Mouse (Mus musculus) gastrocnemius, postnatal 4 days (tissue): ENCODE results near the gene Lrch1. TPM values are rescaled to one million over a fixed set of nuclear protein-coding genes. Genes with fewer than 3 reads are reported as not detected.

Experiments used
- DNase-seq, 2 experiments: peaks; one replicate each; pipeline ENCODE4 v3.0.0; 2021 to 2022; ENCODE audit warnings: low spot score in 2 of 2, mixed read lengths in 2 of 2
- long read RNA-seq, 2 experiments: library from polyadenylated mRNA; stranded (forward); transcript quantifications; one replicate each; pipeline ENCODE4 v2.0.0; 2021
- total RNA-seq, 2 experiments: library from RNA; stranded (reverse); gene quantifications; 2 replicates each; pipeline ENCODE4 v1.2.3; 2021

The Lrch1 gene
- total RNA-seq, result 10 to 100 TPM; 20.6 to 20.7 TPM
- long read RNA-seq, experiment 1, partial matches to known transcripts, result 4 of 14 reads
- long read RNA-seq, experiment 1, other reads (novel, unspliced or antisense), result 7 of 14 reads
- long read RNA-seq, experiment 2, transcript Lrch1-205 (19 exons, 3,125 nt), result major isoform, 7 of 19 reads
- long read RNA-seq, experiment 2, partial matches to known transcripts, result 5 of 19 reads
- long read RNA-seq, experiment 2, other reads (novel, unspliced or antisense), result 7 of 19 reads

- peak; percentile 74 to 88 for DNase-seq
Observed at GRCm38 (mm10) chr14:74947376-74948013, at the start of gene Lrch1. Gene Lrch1, minus strand, starts transcription at chr14:74947876.

GRCm38 (mm10) chr14:74997041-74997440 is 49.4 kb upstream of the Lrch1 start:
- DNase-seq, result no peak

DNA sequence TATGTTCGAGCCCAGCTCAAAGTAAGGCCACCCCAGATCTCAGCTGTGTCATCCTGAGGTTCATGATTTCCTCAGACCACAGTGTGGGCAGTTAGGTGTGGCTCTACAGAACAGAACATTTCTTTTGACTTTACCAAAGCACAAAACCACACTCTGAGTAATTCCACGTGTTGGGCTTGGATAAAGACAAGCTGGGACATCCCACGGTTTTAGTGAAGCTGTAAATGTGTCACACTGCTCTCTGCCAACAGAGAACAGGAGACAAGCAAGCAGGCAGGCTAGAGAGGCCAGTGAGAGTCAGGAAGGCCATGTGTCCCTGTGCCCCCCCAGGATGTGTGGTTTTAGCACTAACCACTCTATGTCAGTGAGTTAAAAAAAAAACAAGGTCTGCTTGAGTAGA is 48.9 kb upstream of the Lrch1 start:
- DNase-seq, result no peak

DNA sequence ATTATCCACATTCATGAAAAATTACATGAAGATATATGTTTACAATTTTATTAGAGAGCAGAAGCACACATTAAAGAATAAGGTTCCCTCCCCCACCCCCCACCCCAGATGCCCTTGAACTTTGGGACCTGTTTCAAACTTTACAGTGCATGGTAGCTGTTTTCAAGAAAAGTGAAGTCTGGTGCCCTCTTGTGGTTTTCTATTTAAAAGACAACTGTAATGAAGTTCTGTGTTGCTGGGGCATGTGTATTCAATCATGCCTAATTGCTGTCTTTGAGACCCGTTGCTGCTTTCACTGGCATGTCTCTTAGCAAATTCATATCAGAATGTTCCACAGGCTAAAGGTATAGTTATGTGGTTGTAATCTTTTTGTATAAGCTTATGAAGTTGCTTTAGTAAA is 42.8 kb upstream of the Lrch1 start:
- DNase-seq, result no peak

- DNase-seq, result no peak
Observed at GRCm38 (mm10) chr14:74989909-74990308, 42.2 kb upstream of the Lrch1 start.

GRCm38 (mm10) chr14:74989322-74989721 is 41.6 kb upstream of the Lrch1 start:
- no peak for DNase-seq

DNA sequence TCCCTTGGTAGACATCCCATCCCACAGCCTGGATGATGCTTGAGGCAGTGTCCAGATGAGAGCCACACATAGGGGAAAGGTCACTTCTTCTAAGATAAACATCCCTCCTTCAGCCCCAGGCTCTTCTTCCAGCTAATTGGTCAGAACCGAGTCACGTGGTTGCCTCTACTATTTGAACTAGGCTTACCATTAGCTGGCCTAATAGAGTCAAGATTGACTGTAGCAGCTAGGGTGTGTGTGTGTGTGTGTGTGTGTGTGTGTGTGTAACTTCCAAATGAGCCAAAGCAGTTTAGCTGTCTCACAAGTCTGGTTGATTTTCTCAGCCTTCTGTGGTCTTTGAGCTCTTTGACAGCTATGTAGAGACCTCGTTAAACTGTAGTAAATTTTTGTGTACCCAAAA is 38.9 kb upstream of the Lrch1 start:
- no peak for DNase-seq

DNA sequence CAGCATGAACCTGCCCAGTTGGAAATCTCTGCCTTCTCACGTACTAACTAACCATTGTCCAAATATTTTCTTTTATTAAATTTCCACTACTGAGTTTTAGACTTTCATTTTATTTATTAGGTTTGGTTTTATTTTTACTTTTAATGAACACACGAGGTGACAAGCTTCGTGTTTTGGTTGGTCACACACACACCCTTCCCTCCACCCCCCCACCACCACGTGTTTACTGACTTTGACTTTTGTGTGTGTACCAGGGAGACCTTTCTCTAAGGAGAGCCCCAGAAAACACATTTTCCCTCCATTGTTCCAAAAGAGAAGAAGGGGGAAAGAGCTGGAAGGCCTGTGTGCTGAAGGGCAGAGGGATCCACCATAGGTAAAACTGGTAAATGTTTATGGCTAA is 38.0 kb upstream of the Lrch1 start:
- no peak for DNase-seq

DNA sequence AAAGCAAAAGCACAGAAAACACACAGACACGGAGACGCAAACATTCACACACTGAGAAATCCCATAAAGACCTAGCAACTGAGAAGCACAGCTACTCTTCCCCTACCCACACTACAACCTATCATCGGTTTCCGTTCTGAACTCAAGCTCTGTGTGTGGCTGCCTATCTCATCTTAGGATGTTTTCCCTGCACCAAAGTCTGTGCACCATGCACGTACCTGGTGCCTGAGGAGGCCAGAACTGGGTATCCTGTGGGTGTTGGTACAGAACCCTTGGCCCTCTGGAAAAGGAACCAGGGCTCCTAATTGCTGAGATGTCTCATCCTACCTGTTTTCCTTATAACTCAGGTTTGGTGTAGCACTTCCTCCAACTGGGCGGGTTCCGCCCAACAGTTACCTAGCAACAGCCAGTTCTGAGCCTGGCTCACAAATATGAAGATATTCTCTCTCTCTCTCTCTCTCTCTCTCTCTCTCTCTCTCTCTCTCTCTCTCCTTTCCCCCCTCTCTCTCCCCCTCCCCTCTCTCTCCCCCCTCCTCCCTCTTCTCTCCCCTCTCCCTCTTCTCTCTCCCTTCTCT is 37.2 kb upstream of the Lrch1 start:
- no peak for DNase-seq

DNA sequence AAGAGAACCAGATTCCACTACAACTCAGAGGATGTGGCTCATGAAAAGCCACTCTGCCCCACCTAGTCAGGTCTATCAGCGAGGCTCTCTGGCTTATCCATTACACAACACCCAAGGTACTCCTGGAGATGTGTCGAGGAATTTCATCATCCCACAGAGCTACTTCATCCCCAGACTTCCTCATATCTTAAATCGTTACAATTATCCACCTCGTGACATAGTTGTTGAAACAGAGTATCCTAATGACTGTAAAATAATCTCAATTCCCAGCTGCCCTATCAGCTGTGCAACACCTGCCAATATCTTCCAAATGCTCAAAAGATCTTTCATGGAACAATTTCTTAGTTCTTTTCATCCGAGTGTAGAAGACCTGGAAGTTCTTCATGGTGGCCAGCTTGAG is 35.4 kb upstream of the Lrch1 start:
- DNase-seq, result no peak

DNA sequence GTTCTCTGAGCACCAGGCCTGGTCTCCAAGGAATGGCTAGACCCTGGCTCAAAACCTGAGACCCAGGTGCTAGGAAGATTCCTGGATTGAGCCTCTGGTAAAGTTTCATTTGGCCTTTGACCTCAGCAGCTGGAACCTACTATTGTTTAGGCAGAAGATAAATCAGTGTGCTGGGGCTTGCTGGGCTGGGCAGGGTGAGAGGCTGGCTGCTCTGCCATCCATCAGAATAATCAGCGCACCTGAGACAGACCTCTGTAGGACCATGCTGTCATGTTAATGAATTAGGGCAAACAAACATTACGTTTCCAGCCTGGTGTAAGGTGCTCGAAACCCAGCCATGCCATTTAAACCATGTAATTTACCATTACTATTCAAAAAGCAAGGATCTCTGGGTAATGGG is 33.3 kb upstream of the Lrch1 start:
- no peak for DNase-seq

DNA sequence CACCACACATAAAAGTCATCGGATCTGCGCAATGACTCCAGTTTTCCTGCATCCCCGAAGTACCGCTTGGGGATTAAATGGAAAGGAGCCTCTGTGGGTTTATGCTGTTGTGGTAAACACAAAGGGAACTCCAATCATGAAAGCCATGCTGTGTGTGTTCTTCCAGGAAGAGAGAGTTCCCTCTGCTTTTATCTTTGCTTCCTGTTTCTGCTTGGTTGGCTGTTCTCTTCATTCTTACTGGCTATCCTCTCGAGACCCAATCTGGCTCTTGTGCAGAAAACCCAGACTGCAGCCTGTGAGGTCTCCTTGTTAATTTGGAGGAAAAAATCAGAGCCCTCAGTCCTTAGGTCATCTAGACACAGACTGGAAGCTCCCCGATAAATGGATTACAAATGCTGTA is 29.3 kb upstream of the Lrch1 start:
- DNase-seq, result no peak

DNA sequence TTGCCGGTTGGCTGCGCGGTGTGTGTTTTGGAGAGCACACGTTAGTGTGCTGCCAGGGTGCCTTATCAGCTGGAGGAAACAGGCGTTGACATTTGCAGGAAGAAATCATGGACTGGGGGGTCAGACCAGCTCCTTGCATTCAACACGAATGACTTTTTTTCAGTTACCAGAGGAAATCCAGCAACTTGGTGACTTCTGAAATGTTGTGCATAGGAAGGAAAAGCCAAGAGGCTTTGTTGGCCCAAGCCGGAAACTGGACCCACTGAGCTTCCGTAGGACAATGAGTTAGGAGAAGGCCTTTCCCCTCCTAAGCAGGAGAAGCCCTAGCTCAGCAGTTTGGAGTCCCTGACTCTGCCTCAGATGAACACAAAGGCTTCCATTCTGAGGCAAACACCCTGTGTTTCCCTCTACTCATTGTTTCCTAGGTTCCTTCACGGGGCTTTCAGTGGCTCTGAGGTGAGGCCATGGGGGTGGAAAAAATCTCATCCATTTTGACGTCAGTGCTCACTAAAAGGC is 26.5 kb upstream of the Lrch1 start:
- no peak for DNase-seq

- no peak for DNase-seq
Observed at GRCm38 (mm10) chr14:74972687-74973086, 25.0 kb upstream of the Lrch1 start.

GRCm38 (mm10) chr14:74972216-74972615 is 24.5 kb upstream of the Lrch1 start:
- DNase-seq, result no peak

GRCm38 (mm10) chr14:74963402-74963764 is 15.7 kb upstream of the Lrch1 start:
- DNase-seq, result no peak

- no peak for DNase-seq
Observed at GRCm38 (mm10) chr14:74962713-74963401, 15.2 kb upstream of the Lrch1 start.

- no peak for DNase-seq
Observed at GRCm38 (mm10) chr14:74960568-74960967, 12.9 kb upstream of the Lrch1 start.

DNA sequence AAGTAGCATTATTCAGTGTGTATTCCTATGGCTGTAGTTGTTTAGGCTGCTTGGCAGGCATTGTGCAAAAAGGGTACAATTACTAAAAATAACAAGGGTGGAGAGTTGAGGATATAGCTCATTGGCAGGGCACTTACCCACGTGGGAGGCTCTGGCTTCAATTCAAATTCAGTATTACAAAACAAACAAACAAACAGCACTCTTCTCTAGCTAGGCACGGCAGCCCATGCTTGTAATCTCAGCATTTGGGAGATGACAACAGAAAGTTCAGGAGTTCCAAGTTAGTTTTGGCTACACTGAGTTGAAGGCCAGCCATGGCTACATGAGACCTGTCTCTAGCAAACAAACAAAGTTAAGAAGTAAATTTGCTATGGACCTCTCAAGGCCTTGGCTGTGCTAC is 9.0 kb upstream of the Lrch1 start:
- no peak for DNase-seq

GRCm38 (mm10) chr14:74956234-74956633 is 8.6 kb upstream of the Lrch1 start:
- no peak for DNase-seq

GRCm38 (mm10) chr14:74948426-74949240 is 957 bp upstream of the Lrch1 start:
- DNase-seq, result peak; percentile 34 to 48
